Mouse (Mus musculus) lung, embryonic 14.5 days (tissue): ENCODE results near the gene Sema7a. TPM values are rescaled to one million over a fixed set of nuclear protein-coding genes. Genes with fewer than 3 reads are reported as not detected.

Source experiments
- ATAC-seq: fragments of 200-750 bp; cut with Nextera tagmentation; 2 replicates; pipeline ENCODE4 v1.8.0; 2017; ENCODE audit warnings: mild to moderate bottlenecking, moderate TSS enrichment, moderate library complexity; ENCODE audit not compliant: insufficient read depth
- DNase-seq: peaks from one replicate; pipeline ENCODE4 v3.0.0-alpha.2; 2015
- H3K27ac ChIP-seq: fragments of 300-500 bp; sonication (generic); 2 replicates; pipeline ENCODE4 v1.5.1; 2014; ENCODE audit warnings: low read depth, mild to moderate bottlenecking, moderate library complexity
- H3K27me3 ChIP-seq: fragments of 300-500 bp; sonication (generic); 2 replicates; pipeline ENCODE4 v1.6.1; 2014; ENCODE audit warnings: low read length, control low read depth; ENCODE audit not compliant: insufficient read depth
- H3K36me3 ChIP-seq: fragments of 300-500 bp; sonication (generic); 2 replicates; pipeline ENCODE4 v1.6.1; 2014; ENCODE audit warnings: control low read depth; ENCODE audit not compliant: insufficient read depth
- H3K4me1 ChIP-seq: fragments of 300-500 bp; sonication (generic); 2 replicates; pipeline ENCODE4 v1.6.1; 2014; ENCODE audit warnings: antibody characterized with exemption, control low read depth; ENCODE audit not compliant: insufficient read depth
- H3K4me2 ChIP-seq: fragments of 300-500 bp; sonication (generic); 2 replicates; pipeline ENCODE4 v1.6.1; 2014; ENCODE audit warnings: mild to moderate bottlenecking
- H3K4me3 ChIP-seq: fragments of 300-500 bp; sonication (generic); 2 replicates; pipeline ENCODE4 v1.5.1; 2014; ENCODE audit warnings: low read depth, low read length
- H3K9ac ChIP-seq: fragments of 300-500 bp; sonication (generic); 2 replicates; pipeline ENCODE4 v1.6.1; 2014
- H3K9me3 ChIP-seq: fragments of 300-500 bp; sonication (generic); 2 replicates; pipeline ENCODE4 v1.6.1; 2016; ENCODE audit warnings: low read depth, low read length, control low read depth
- CTCF ChIP-seq: IDR thresholded peaks from 2 replicates; pipeline ENCODE4 v1.5.1; 2016; ENCODE audit warnings: antibody characterized with exemption, low read depth
- WGBS: fragments of 180-500 bp; shearing (Covaris S2); extraction: QIAGEN DNeasy Blood & Tissue Kit; methylation state at CpG from one replicate; pipeline ENCODE4 v1.1.7; 2014; 5-methylcytosine and 5-hydroxymethylcytosine counted together
- polyA plus RNA-seq: library from polyadenylated mRNA; unstranded; fragments of >200 nt; fragmentation: Nextera tagmentation; extraction: Ambion mirVana; gene quantifications from 2 replicates; pipeline ENCODE4 v1.2.1, GENCODE M21; 2014

Gene Sema7a
- polyA plus RNA-seq, 1 experiment from 2014 or later = 1.0 TPM

DNA sequence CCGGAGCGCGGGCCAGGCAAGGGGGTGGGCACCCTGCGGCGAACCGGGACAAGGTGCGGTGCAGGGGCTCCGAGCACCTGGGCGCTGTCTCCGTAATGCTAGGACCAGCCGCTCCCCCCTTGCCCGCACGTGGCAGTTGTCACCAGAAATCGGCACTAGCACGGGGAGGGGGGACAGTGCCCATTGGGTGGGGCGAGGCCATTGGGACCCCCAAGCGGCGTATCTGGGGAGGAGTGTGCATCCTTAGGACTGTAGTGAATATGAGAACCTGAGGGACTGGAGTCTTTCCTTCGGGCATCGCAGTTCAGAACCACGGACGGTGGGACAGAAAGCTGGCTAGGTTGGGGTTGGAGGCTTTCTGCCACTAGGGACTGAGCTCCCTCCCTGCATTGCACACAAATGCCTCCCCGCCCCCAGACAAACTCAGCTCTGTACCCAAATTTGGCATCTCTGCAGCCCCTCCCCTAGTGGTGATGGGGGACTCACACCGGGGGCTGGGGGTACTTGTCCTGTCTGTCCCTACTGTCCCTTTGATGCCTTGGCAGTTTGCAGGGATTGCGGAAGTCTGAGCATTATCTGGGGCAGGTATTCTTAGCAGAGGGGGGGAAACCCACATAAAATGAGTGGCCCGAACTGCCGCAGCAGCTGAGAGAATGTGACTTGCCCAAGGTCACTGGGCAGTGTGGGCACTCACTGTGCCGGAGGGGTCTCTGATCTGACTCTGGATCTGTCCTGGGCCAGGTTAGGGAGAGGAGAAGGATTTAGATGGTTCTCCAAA is 1.1 kb downstream of the Sema7a start:
- Histone ChIP-seq H3K4me3 (peak overlapping the region; percentile 67), H3K27me3 (peaks cover 36% of the 10 kb centered on the region), H3K4me2 (peak overlapping the region; percentile 99), H3K4me1 (no peaks in the 10 kb centered on the region), H3K27ac (no peak overlapping the region), H3K9me3 (no peaks in the 10 kb centered on the region), H3K9ac (peak overlapping the region; percentile 54), H3K36me3 (no peaks in the 10 kb centered on the region)
- 0 out of 2 replicates have a peak, but pooled peaks have one; percentile 20 for TF ChIP-seq CTCF
- peak; percentile 34 for DNase-seq
- ATAC-seq = no peak
- 4% methylated on average over 20 of the region's 28 CpGs for WGBS

- H3K4me3 ChIP-seq = no peak overlapping the region
- 28% methylated on average over 2 of the region's 2 CpGs for WGBS
- no peaks in the 10 kb centered on the region for H3K9me3 ChIP-seq
- peaks cover 36% of the 10 kb centered on the region for H3K27me3 ChIP-seq
- H3K36me3 ChIP-seq = no peaks in the 10 kb centered on the region
- TF ChIP-seq CTCF = no peak
- ATAC-seq (no peak), DNase-seq (no peak)
- peak overlapping the region; percentile 18; the same call in 1 of the 2 replicates for H3K4me2 ChIP-seq
- no peak overlapping the region for H3K27ac ChIP-seq
- no peak overlapping the region for H3K9ac ChIP-seq
- no peaks in the 10 kb centered on the region for H3K4me1 ChIP-seq
These were observed 2.1 kb downstream of the Sema7a start for GRCm38 (mm10) chr9:57942039-57942438.

DNA sequence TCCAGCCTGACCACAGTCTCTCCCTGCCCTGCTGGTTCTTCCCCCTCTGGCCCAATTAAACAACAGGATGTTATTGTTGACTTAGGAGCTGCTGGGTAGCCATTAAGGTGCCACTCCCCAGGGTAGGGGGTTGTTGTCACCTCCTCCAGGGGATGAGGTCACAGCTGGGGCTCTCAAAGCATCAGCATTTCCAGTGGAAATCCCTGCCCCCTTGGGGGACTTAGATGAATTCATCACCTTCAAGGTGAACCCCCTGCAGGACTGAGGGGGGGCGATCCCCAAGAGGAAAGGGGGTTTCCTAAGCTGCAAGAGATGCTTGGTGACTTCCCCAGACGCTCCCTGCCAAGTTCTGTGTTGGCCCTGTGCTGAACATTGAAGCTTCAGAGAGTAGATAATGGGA is 3.2 kb downstream of the Sema7a start:
- Histone ChIP-seq H3K27ac (no peak overlapping the region), H3K4me3 (no peak overlapping the region), H3K4me2 (no peak overlapping the region), H3K36me3 (no peaks in the 10 kb centered on the region), H3K4me1 (no peaks in the 10 kb centered on the region), H3K27me3 (peaks cover 36% of the 10 kb centered on the region), H3K9me3 (no peaks in the 10 kb centered on the region), H3K9ac (no peak overlapping the region)
- WGBS = 10% methylated on average over 2 of the region's 2 CpGs
- DNase-seq (no peak), ATAC-seq (no peak)
- TF ChIP-seq CTCF = no peak

DNA sequence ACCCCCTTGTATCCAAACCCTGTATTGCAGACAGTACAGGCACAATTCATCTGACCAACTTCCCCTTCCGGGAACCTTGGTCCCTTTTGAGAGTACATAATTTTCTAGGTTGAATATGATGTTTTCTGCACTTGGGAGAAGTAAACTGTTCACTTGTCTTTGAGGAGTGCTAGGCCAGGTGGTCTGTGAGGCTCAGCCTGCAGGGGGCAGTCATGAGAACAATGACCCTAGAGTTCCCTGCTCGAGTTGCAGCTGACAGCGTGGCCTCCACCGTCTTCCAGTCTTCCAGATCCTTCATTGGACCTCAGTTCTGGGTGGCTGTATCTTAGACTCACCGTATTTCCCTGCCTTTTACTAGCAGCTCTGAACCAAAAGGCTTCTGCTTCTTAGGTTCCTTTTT is 4.7 kb downstream of the Sema7a start:
- no peak for ATAC-seq
- peak; percentile 71 for DNase-seq
- H3K36me3 ChIP-seq = no peaks in the 10 kb centered on the region
- no peak overlapping the region for H3K4me2 ChIP-seq
- TF ChIP-seq CTCF = peak; percentile 70
- H3K9ac ChIP-seq = no peak overlapping the region
- 22% methylated on average over 5 of the region's 5 CpGs for WGBS
- H3K4me1 ChIP-seq = no peaks in the 10 kb centered on the region
- no peaks in the 10 kb centered on the region for H3K9me3 ChIP-seq
- H3K27me3 ChIP-seq = peaks cover 32% of the 10 kb centered on the region
- no peak overlapping the region for H3K27ac ChIP-seq
- no peak overlapping the region for H3K4me3 ChIP-seq

DNA sequence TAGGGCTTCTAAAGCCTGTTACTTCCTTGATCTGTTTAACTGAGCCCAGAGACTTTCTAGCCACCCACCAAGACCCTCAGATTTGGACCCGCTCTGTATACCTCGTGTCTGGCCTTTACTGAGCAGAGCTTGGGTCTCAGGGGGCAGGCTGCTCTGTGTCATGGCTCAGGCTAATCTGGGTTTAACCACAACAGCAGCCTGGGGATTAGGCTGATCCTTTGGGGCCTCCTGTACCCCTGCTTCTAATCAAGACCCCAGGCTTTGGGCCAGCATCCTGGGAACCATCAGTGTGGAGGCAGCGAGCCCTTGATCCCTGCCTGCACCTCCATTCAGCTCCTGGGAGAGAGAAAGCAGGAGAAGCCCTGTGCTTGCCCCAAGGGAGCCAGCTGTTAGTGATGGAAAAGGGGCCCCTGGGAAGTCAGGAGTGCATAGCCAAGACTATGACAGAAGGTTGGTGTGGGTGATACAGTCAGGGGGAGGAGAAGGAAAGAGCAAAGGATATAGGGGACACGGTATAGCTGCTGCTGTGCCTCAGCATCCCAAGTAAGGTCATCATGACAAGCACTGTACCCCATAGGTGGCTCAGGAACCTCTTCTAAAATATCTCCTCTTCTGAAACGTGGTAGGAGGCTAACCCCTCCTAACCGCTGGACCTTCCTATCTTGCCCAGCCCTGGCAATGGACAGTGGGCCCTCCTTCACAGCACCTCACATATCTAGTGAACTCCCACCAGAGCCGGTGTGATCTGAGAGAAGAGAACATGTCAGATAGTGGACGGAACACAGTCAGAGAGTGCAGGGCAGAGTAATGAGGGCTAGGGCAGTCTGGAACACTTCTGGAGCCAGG is 6.1 kb downstream of the Sema7a start:
- Histone ChIP-seq H3K4me1 (no peaks in the 10 kb centered on the region), H3K4me3 (no peak overlapping the region), H3K36me3 (no peaks in the 10 kb centered on the region), H3K27ac (no peak overlapping the region), H3K9ac (no peak overlapping the region), H3K9me3 (no peaks in the 10 kb centered on the region), H3K27me3 (peaks cover 20% of the 10 kb centered on the region), H3K4me2 (no peak overlapping the region)
- no peak for TF ChIP-seq CTCF
- ATAC-seq = no peak
- 71% methylated on average over 8 of the region's 8 CpGs for WGBS
- no peak for DNase-seq

GRCm38 (mm10) chr9:57947381-57948030 is 7.6 kb downstream of the Sema7a start:
- no peak for TF ChIP-seq CTCF
- WGBS = 49% methylated on average over 7 of the region's 7 CpGs
- H3K4me2 ChIP-seq = no peak overlapping the region
- H3K9ac ChIP-seq = no peak overlapping the region
- ATAC-seq (no peak), DNase-seq (no peak)
- no peaks in the 10 kb centered on the region for H3K36me3 ChIP-seq
- H3K4me3 ChIP-seq = no peak overlapping the region
- H3K4me1 ChIP-seq = no peaks in the 10 kb centered on the region
- H3K9me3 ChIP-seq = no peaks in the 10 kb centered on the region
- H3K27me3 ChIP-seq = peaks cover 5% of the 10 kb centered on the region; the same call in 1 of the 2 replicates
- H3K27ac ChIP-seq = no peak overlapping the region
